Mouse (Mus musculus) layer of hippocampus, adult 11-12 months (tissue): ENCODE data around the gene Mafg.
A peak's percentile ranks its signal among the peaks of the same experiment; 100 is the strongest.

Source experiments
- DNase-seq: peaks from one replicate; pipeline ENCODE4 v3.0.0; 2022; ENCODE audit warnings: low spot score

Mafg gene

GRCm38 (mm10) chr11:120623961-120624679 is 9.3 kb downstream of the Mafg start:
- DNase-seq, result peak; percentile 69

- DNase-seq, result no peak
These were observed 10.6 kb downstream of the Mafg start for GRCm38 (mm10) chr11:120622805-120623204.

- DNase-seq, result no peak
These were observed 13.2 kb downstream of the Mafg start for GRCm38 (mm10) chr11:120620195-120620594.

GRCm38 (mm10) chr11:120618619-120619535 is 14.5 kb downstream of the Mafg start:
- no peak for DNase-seq

GRCm38 (mm10) chr11:120617519-120618112 is 15.8 kb downstream of the Mafg start, which contains the start of gene Pcyt2:
Gene Pcyt2 (minus strand): TSS chr11:120617936.
- DNase-seq, result peak; percentile 93

- DNase-seq, result no peak
These were observed 16.6 kb downstream of the Mafg start for GRCm38 (mm10) chr11:120616617-120617294.

GRCm38 (mm10) chr11:120615606-120616203 is 17.7 kb downstream of the Mafg start:
- DNase-seq, result no peak

- no peak for DNase-seq
These were observed 18.2 kb downstream of the Mafg start for GRCm38 (mm10) chr11:120615167-120615566.

- no peak for DNase-seq
These were observed 19.4 kb downstream of the Mafg start for GRCm38 (mm10) chr11:120613976-120614375.

GRCm38 (mm10) chr11:120613481-120613972 is 19.9 kb downstream of the Mafg start:
- no peak for DNase-seq

GRCm38 (mm10) chr11:120612763-120613162 is 20.6 kb downstream of the Mafg start:
- DNase-seq, result peak; percentile 77

GRCm38 (mm10) chr11:120610477-120611046 is 22.8 kb downstream of the Mafg start:
- DNase-seq, result no peak

- DNase-seq, result no peak
These were observed 24.1 kb downstream of the Mafg start for GRCm38 (mm10) chr11:120609250-120609649.

GRCm38 (mm10) chr11:120608241-120609034 is 25.0 kb downstream of the Mafg start, which contains the start of gene Npb:
Gene Npb (plus strand): TSS chr11:120608477.
- no peak for DNase-seq

- DNase-seq, result no peak
These were observed 26.6 kb downstream of the Mafg start for GRCm38 (mm10) chr11:120606764-120607163.

- no peak for DNase-seq
These were observed 27.7 kb downstream of the Mafg start for GRCm38 (mm10) chr11:120605667-120606066.

GRCm38 (mm10) chr11:120603545-120603944 is 29.9 kb downstream of the Mafg start:
- DNase-seq, result no peak

- no peak for DNase-seq
These were observed 32.7 kb downstream of the Mafg start for GRCm38 (mm10) chr11:120600716-120601115.

GRCm38 (mm10) chr11:120598990-120599549 is 34.3 kb downstream of the Mafg start:
- no peak for DNase-seq
